Mouse (Mus musculus) MEL (cell line): ENCODE results near the gene Tle3. TPM values are rescaled to one million over a fixed set of nuclear protein-coding genes. Genes with fewer than 3 reads are reported as not detected.
A peak's percentile ranks its signal among the peaks of the same experiment; 100 is the strongest.

Experiments used
- DNase-seq: peaks from one replicate; pipeline ENCODE4 v3.0.0; 2011; ENCODE audit warnings: low read depth, low spot score
- H3K27ac ChIP-seq: 2 replicates; pipeline ENCODE4 v1.5.1; 2012; ENCODE audit warnings: low read depth, mild to moderate bottlenecking, control low read depth, low read length, moderate library complexity; ENCODE audit not compliant: control insufficient read depth
- H3K27me3 ChIP-seq, 2 experiments: fragments of 150-350 bp in 1 of 2; sonication (generic) in 1 of 2; 2 replicates each; pipeline ENCODE4 v1.6.1; 2012; ENCODE audit warnings: low read length in 2 of 2, mild to moderate bottlenecking in 2 of 2, improper control_type of control experiment in 1 of 2, moderate library complexity in 1 of 2; ENCODE audit not compliant: insufficient read depth in 2 of 2, control insufficient read depth in 1 of 2
- H3K36me3 ChIP-seq, 2 experiments: 2 replicates each; pipeline ENCODE4 v1.6.1; 2012 to 2014; ENCODE audit warnings: low read length in 2 of 2, improper control_type of control experiment in 1 of 2, inconsistent platforms in 1 of 2, mild to moderate bottlenecking in 1 of 2; ENCODE audit not compliant: insufficient read depth in 2 of 2, control insufficient read depth in 1 of 2
- H3K4me1 ChIP-seq, 2 experiments: fragments of 150-350 bp in 1 of 2; sonication (generic) in 1 of 2; 2 replicates each; pipeline ENCODE4 v1.6.1; 2012; ENCODE audit warnings: low read length in 2 of 2, improper control_type of control experiment in 1 of 2, mild to moderate bottlenecking in 1 of 2; ENCODE audit not compliant: insufficient read depth in 2 of 2, control insufficient read depth in 1 of 2
- H3K4me3 ChIP-seq, 2 experiments: fragments of 150-350 bp in 1 of 2; sonication (generic) in 1 of 2; 2 replicates each; pipeline ENCODE4 v1.5.1; 2012; ENCODE audit warnings: low read depth in 2 of 2, low read length in 2 of 2, mild to moderate bottlenecking in 2 of 2, moderate library complexity in 2 of 2, control low read depth in 1 of 2, improper control_type of control experiment in 1 of 2; ENCODE audit not compliant: control insufficient read depth in 1 of 2, insufficient read depth in 1 of 2
- H3K79me2 ChIP-seq: 2 replicates; pipeline ENCODE4 v1.6.1; 2012; ENCODE audit warnings: mild to moderate bottlenecking, low read length, moderate library complexity; ENCODE audit not compliant: control insufficient read depth, poor library complexity, insufficient read depth
- H3K9ac ChIP-seq: 2 replicates; pipeline ENCODE4 v1.6.1; 2012; ENCODE audit warnings: low read depth, mild to moderate bottlenecking, control low read depth, low read length, moderate library complexity; ENCODE audit not compliant: control insufficient read depth, poor library complexity, severe bottlenecking
- H3K9me3 ChIP-seq: fragments of 150-350 bp; sonication (generic); replicated peaks from 2 replicates; pipeline ENCODE4 v1.6.1; 2012; ENCODE audit warnings: mild to moderate bottlenecking, low read length, improper control_type of control experiment, moderate library complexity; ENCODE audit not compliant: insufficient read depth
- BHLHE40 ChIP-seq: IDR thresholded peaks from 2 replicates; pipeline ENCODE4 v1.6.1; 2012; ENCODE audit warnings: low read depth, mild to moderate bottlenecking, inconsistent platforms, low read length, improper control_type of control experiment, borderline replicate concordance
- ELF1 ChIP-seq: IDR thresholded peaks from 2 replicates; pipeline ENCODE4 v1.6.1; 2014; ENCODE audit warnings: low read depth, mild to moderate bottlenecking, inconsistent platforms, low read length, improper control_type of control experiment, moderate library complexity
- EP300 ChIP-seq, 2 experiments: IDR thresholded peaks; 2 replicates each; pipeline ENCODE4 v1.6.1; 2011; ENCODE audit warnings: improper control_type of control experiment in 2 of 2, low read length in 2 of 2, low read depth in 1 of 2, mild to moderate bottlenecking in 1 of 2
- ETS1 ChIP-seq: IDR thresholded peaks from 2 replicates; pipeline ENCODE4 v1.6.1; 2012; ENCODE audit warnings: low read depth, mild to moderate bottlenecking, inconsistent platforms, low read length, improper control_type of control experiment, moderate library complexity
- GATA1 ChIP-seq: IDR thresholded peaks from 2 replicates; pipeline ENCODE4 v1.6.1; 2011; ENCODE audit warnings: low read depth, low read length, improper control_type of control experiment
- HCFC1 ChIP-seq: IDR thresholded peaks from 2 replicates; pipeline ENCODE4 v1.6.1; 2012; ENCODE audit warnings: low read depth, mild to moderate bottlenecking, inconsistent platforms, low read length, improper control_type of control experiment, moderate library complexity
- JUND ChIP-seq: IDR thresholded peaks from 2 replicates; pipeline ENCODE4 v1.6.1; 2011; ENCODE audit warnings: low read depth, mild to moderate bottlenecking, improper control_type of control experiment, low read length
- MAFK ChIP-seq: IDR thresholded peaks from 2 replicates; pipeline ENCODE4 v1.6.1; 2011; ENCODE audit warnings: low read depth, mild to moderate bottlenecking, low read length, improper control_type of control experiment, borderline replicate concordance
- MAX ChIP-seq: IDR thresholded peaks from 2 replicates; pipeline ENCODE4 v1.6.1; 2011; ENCODE audit warnings: low read length, improper control_type of control experiment
- MAZ ChIP-seq: IDR thresholded peaks from 2 replicates; pipeline ENCODE4 v1.6.1; 2012; ENCODE audit warnings: low read depth, mild to moderate bottlenecking, inconsistent platforms, low read length, improper control_type of control experiment
- MEF2A ChIP-seq: IDR thresholded peaks from 2 replicates; pipeline ENCODE4 v1.6.1; 2014; ENCODE audit warnings: low read depth, mild to moderate bottlenecking, inconsistent platforms, low read length, improper control_type of control experiment; ENCODE audit not compliant: poor library complexity, insufficient replicate concordance, severe bottlenecking; ENCODE audit errors: extremely low read depth
- MXI1 ChIP-seq: IDR thresholded peaks from 2 replicates; pipeline ENCODE4 v1.6.1; 2011; ENCODE audit warnings: mild to moderate bottlenecking, low read depth, low read length, improper control_type of control experiment
- MYB ChIP-seq: IDR thresholded peaks from 2 replicates; pipeline ENCODE4 v1.6.1; 2011; ENCODE audit warnings: mild to moderate bottlenecking, low read depth, low read length, improper control_type of control experiment
- MYC ChIP-seq: IDR thresholded peaks from 2 replicates; pipeline ENCODE4 v1.6.1; 2011; ENCODE audit warnings: low read depth, mild to moderate bottlenecking, low read length, improper control_type of control experiment, moderate library complexity
- NRF1 ChIP-seq: IDR thresholded peaks from 2 replicates; pipeline ENCODE4 v1.6.1; 2014; ENCODE audit warnings: low read depth, mild to moderate bottlenecking, inconsistent platforms, low read length, improper control_type of control experiment, moderate library complexity; ENCODE audit not compliant: poor library complexity, insufficient read depth, severe bottlenecking
- RAD21 ChIP-seq: IDR thresholded peaks from 2 replicates; pipeline ENCODE4 v1.6.1; 2011; ENCODE audit warnings: mild to moderate bottlenecking, low read depth, low read length, improper control_type of control experiment
- RCOR1 ChIP-seq: IDR thresholded peaks from 2 replicates; pipeline ENCODE4 v1.6.1; 2012; ENCODE audit warnings: low read depth, mild to moderate bottlenecking, inconsistent platforms, low read length, improper control_type of control experiment
- SIN3A ChIP-seq: IDR thresholded peaks from 2 replicates; pipeline ENCODE4 v1.6.1; 2012; ENCODE audit warnings: low read length, improper control_type of control experiment, inconsistent platforms
- SMC3 ChIP-seq: IDR thresholded peaks from 2 replicates; pipeline ENCODE4 v1.6.1; 2011; ENCODE audit warnings: low read depth, low read length, improper control_type of control experiment
- TAL1 ChIP-seq: IDR thresholded peaks from 2 replicates; pipeline ENCODE4 v1.6.1; 2012; ENCODE audit warnings: mild to moderate bottlenecking, inconsistent platforms, low read length, moderate library complexity, mixed read lengths
- TCF12 ChIP-seq: IDR thresholded peaks from 2 replicates; pipeline ENCODE4 v1.6.1; 2014; ENCODE audit warnings: low read depth, mild to moderate bottlenecking, inconsistent platforms, low read length, improper control_type of control experiment, moderate library complexity
- UBTF ChIP-seq: IDR thresholded peaks from 2 replicates; pipeline ENCODE4 v1.6.1; 2012; ENCODE audit warnings: low read depth, mild to moderate bottlenecking, inconsistent platforms, low read length, improper control_type of control experiment, moderate library complexity, borderline replicate concordance; ENCODE audit not compliant: insufficient read depth
- USF1 ChIP-seq: IDR thresholded peaks from 2 replicates; pipeline ENCODE4 v1.6.1; 2014; ENCODE audit warnings: low read depth, mild to moderate bottlenecking, inconsistent platforms, low read length, improper control_type of control experiment, moderate library complexity
- ZKSCAN1 ChIP-seq: IDR thresholded peaks from 2 replicates; pipeline ENCODE4 v1.6.1; 2012; ENCODE audit warnings: low read depth, mild to moderate bottlenecking, inconsistent platforms, low read length, improper control_type of control experiment, moderate library complexity
- ZMIZ1 ChIP-seq: IDR thresholded peaks from 2 replicates; pipeline ENCODE4 v1.6.1; 2012; ENCODE audit warnings: low read depth, mild to moderate bottlenecking, inconsistent platforms, low read length, improper control_type of control experiment, moderate library complexity
- ZNF384 ChIP-seq: IDR thresholded peaks from 2 replicates; pipeline ENCODE4 v1.6.1; 2012; ENCODE audit warnings: low read depth, mild to moderate bottlenecking, inconsistent platforms, low read length, improper control_type of control experiment
- polyA plus RNA-seq, 2 experiments: library from polyadenylated mRNA; stranded (reverse) in 1 of 2; unstranded in 1 of 2; fragments of >175 nt in 1 of 2; fragments of >200 nt in 1 of 2; gene quantifications; 2 replicates each; pipeline versions ENCODE4 v1.2.1 to v1.2.4; 2012; ENCODE audit warnings: low replicate concordance in 2 of 2, low read depth in 1 of 2; ENCODE audit not compliant: insufficient read length in 2 of 2, insufficient read depth in 1 of 2, missing spikeins in 1 of 2
- total RNA-seq: library from RNA; depleted of rRNA; stranded (reverse); fragments of 300-350 nt; gene quantifications from 2 replicates; pipeline ENCODE4 v1.2.3, GENCODE M21; 2012

Gene Tle3
- total and polyA plus RNA-seq, 3 experiments = 20.3 to 26.8 TPM; not detected in 1

- H3K36me3 ChIP-seq = peaks cover 0 to 11% of the 10 kb centered on the region in 2 experiments; a peak in 1 of 4 replicates
- no peak overlapping the region for H3K27ac ChIP-seq
- no peaks in the 10 kb centered on the region for H3K79me2 ChIP-seq
- no peak for DNase-seq
- H3K4me3 ChIP-seq = no peak overlapping the region
- peaks cover 0 to 2% of the 10 kb centered on the region in 2 experiments; a peak in 3 of 4 replicates for H3K27me3 ChIP-seq
- no peak for TF ChIP-seq RAD21
- TF ChIP-seq MYC = no peak
- no peak for TF ChIP-seq NRF1
- no peak for TF ChIP-seq MAZ
- H3K9me3 ChIP-seq = no peaks in the 10 kb centered on the region
- no peak overlapping the region for H3K9ac ChIP-seq
- peaks cover 0 to 13% of the 10 kb centered on the region in 2 experiments; a peak in 3 of 4 replicates for H3K4me1 ChIP-seq
Observed at GRCm38 (mm10) chr9:61336179-61336578, 36.0 kb upstream of the Tle3 start.

DNA sequence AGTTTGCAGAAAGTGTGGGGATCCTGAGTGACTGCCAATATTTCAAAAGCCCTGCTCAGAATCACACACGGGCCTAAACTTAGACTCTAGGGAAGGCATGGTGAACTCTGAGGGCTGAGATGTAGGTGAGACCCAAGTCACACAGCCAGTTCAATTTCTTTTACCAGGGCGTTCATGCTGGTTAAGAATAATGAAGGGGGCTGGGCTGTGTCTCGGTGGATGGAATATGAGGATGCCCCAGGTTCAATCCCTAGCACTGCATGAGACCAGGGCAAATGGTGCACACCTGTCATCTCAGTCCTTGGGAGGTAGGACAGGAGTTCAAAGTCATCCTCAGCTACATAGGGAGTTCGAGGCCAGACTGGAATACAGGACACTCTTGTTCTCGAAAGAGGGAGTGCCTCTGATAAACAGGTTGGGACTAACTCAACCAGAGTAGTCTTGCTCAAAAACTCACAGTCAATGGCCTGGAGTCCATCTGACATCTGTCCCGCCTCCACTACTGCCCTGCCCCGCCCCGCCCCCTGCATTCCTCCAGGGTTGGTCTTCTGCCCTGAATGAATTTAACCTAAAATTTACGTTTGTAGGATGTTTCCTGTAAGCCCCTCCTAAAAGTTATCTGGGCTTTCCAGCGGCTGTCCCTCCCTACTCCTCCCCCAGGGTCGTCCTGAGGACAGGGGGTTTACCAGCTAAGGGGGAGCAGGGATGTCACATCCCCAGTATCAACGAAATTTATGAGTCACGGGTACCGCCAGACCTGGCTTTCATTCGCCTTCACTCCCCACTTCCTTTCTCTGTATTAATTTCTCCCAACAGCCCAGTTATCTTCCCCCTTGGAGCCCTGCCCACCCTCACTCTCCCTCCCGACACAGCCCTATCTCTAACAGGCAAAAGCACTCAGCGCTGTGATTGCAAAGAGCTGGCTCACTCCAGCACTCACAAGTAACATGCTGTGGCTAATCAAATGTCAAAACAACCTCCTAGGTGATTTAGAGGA lies 35.3 kb upstream of the Tle3 start:
- H3K79me2 ChIP-seq = no peaks in the 10 kb centered on the region
- H3K4me3 ChIP-seq = no peak overlapping the region
- TF ChIP-seq MYB = peak; percentile 76; the same call in 1 of the 2 replicates
- TF ChIP-seq USF1 = peak; percentile 24; the same call in 1 of the 2 replicates
- no peak for TF ChIP-seq SMC3
- peak; percentile 100 for TF ChIP-seq RCOR1
- TF ChIP-seq GATA1 = peak; percentile 79
- TF ChIP-seq NRF1 = no peak
- TF ChIP-seq ZMIZ1 = no peak
- no peak for TF ChIP-seq ZKSCAN1
- peak; percentile 75; the same call in 1 of the 2 replicates for TF ChIP-seq MAFK
- 0 out of 2 replicates have a peak, but pooled peaks have one; percentile 14 for TF ChIP-seq HCFC1
- no peak for TF ChIP-seq JUND
- peak; percentile 72 for TF ChIP-seq SIN3A
- TF ChIP-seq MEF2A = 0 out of 2 replicates have a peak, but pooled peaks have one; percentile 59
- peak; percentile 88 for TF ChIP-seq TCF12
- 0 out of 2 replicates have a peak, but pooled peaks have one; percentile 9 for TF ChIP-seq ZNF384
- peak; percentile 59 for TF ChIP-seq TAL1
- TF ChIP-seq ETS1 = peak; percentile 86
- TF ChIP-seq MAZ = peak; percentile 79
- peak; percentile 69 for TF ChIP-seq BHLHE40
- peak; percentile 35; the same call in 1 of the 2 replicates for TF ChIP-seq ELF1
- peak; percentile 86 to 90 for TF ChIP-seq EP300 (IDR thresholded peaks at IDR 0.05; ENCODE audit: low read depth in 1 of 2, low read length in 2 of 2)
- TF ChIP-seq UBTF = no peak
- peak; percentile 65; the same call in 1 of the 2 replicates for TF ChIP-seq MXI1
- TF ChIP-seq MYC = no peak
- peak; percentile 48; the same call in 1 of the 2 replicates for TF ChIP-seq MAX
- H3K9ac ChIP-seq = no peak overlapping the region
- H3K9me3 ChIP-seq = no peaks in the 10 kb centered on the region
- H3K36me3 ChIP-seq = peaks cover 0 to 11% of the 10 kb centered on the region in 2 experiments; a peak in 1 of 4 replicates
- H3K4me1 ChIP-seq = peaks cover 0 to 13% of the 10 kb centered on the region in 2 experiments; a peak in 3 of 4 replicates
- DNase-seq = peak; percentile 93
- H3K27me3 ChIP-seq = peaks cover 0 to 2% of the 10 kb centered on the region in 2 experiments
- H3K27ac ChIP-seq = peak overlapping the region; percentile 22; the same call in 1 of the 2 replicates
